Mouse (Mus musculus) liver, postnatal 0 days (tissue): ENCODE results near the gene Ubqln4.

Experiments used
- CTCF ChIP-seq: sonication (generic); IDR thresholded peaks from 2 replicates; pipeline ENCODE4 v1.5.1; 2016; ENCODE audit warnings: antibody characterized with exemption, low read depth
- EP300 ChIP-seq: IDR thresholded peaks from 2 replicates; pipeline ENCODE4 v1.6.1; 2016; ENCODE audit warnings: antibody characterized with exemption, low read depth, mild to moderate bottlenecking

DNA sequence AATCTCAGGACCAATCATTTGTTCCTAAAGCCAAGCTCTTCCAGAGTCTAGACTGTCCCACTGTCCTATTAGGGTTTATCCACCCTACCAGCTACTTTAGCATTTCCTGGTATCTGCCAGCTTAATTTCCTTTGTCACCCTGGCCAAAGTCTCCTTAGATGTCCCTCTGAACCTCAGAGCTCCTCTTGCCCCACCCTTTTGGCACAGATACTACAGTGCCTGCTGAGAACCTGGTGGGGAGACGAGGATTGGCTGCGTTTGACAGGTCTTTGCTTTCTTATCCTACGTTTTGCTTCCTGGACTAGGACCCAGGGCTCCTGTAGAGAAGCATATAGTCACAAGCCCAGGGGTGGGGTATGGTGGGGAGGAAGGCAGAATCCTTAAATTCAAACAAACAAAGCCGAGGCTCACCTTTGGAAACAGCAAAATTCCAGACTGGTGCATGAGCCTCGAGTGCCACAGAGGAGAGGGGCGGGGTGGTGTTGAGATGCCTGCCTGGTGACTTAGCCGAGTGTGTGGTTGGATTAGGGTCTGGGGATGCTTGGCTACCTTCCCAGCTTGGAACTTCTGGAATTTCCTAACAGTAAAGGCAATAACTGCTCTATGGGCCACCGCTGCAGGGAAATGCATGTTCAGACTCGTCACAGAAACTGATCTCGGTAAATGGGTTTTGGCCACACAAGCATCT lies 40.5 kb downstream of the Ubqln4 start:
- TF ChIP-seq CTCF (no peak), EP300 (no peak)
